Mouse (Mus musculus) intestine, postnatal 0 days (tissue): Measurements from ENCODE around the gene Btaf1. TPM values are rescaled to one million over a fixed set of nuclear protein-coding genes. Genes with fewer than 3 reads are reported as not detected.
A peak's percentile ranks its signal among the peaks of the same experiment; 100 is the strongest.

Source experiments
- ATAC-seq: fragments of 200-750 bp; cut with Nextera tagmentation; 2 replicates; pipeline ENCODE4 v1.8.0; 2017; ENCODE audit warnings: mild to moderate bottlenecking, moderate TSS enrichment, moderate library complexity
- H3K27ac ChIP-seq: fragments of 300-500 bp; sonication (generic); 2 replicates; pipeline ENCODE4 v1.5.1; 2014; ENCODE audit warnings: mild to moderate bottlenecking, low read depth, low read length, moderate library complexity
- H3K27me3 ChIP-seq: fragments of 300-500 bp; sonication (generic); replicated peaks from 2 replicates; pipeline ENCODE4 v1.6.1; 2014; ENCODE audit warnings: low read length, mixed read lengths; ENCODE audit not compliant: control insufficient read depth, insufficient read depth
- H3K36me3 ChIP-seq: fragments of 300-500 bp; sonication (generic); 2 replicates; pipeline ENCODE4 v1.6.1; 2014; ENCODE audit warnings: mild to moderate bottlenecking, moderate library complexity; ENCODE audit not compliant: control insufficient read depth, insufficient read depth
- H3K4me1 ChIP-seq: fragments of 300-500 bp; sonication (generic); replicated peaks from 2 replicates; pipeline ENCODE4 v1.6.1; 2014; ENCODE audit warnings: antibody characterized with exemption, low read length, mixed read lengths; ENCODE audit not compliant: control insufficient read depth, insufficient read depth
- H3K4me2 ChIP-seq: fragments of 300-500 bp; sonication (generic); replicated peaks from 2 replicates; pipeline ENCODE4 v1.6.1; 2014; ENCODE audit warnings: low read depth, mild to moderate bottlenecking, moderate library complexity
- H3K4me3 ChIP-seq: fragments of 300-500 bp; sonication (generic); 2 replicates; pipeline ENCODE4 v1.5.1; 2014; ENCODE audit warnings: low read depth, low read length
- H3K9ac ChIP-seq: fragments of 300-500 bp; sonication (generic); 2 replicates; pipeline ENCODE4 v1.6.1; 2014; ENCODE audit warnings: mild to moderate bottlenecking, low read depth, low read length
- H3K9me3 ChIP-seq: fragments of 300-500 bp; sonication (generic); 2 replicates; pipeline ENCODE4 v1.6.1; 2016; ENCODE audit warnings: mixed run types; ENCODE audit not compliant: control insufficient read depth
- CTCF ChIP-seq: sonication (generic); IDR thresholded peaks from 2 replicates; pipeline ENCODE4 v1.5.1; 2016; ENCODE audit warnings: low read depth, mild to moderate bottlenecking, control low read depth, antibody characterized with exemption, moderate library complexity
- WGBS: fragments of 180-500 bp; shearing (Covaris S2); extraction: QIAGEN DNeasy Blood & Tissue Kit; methylation state at CpG from one replicate; pipeline ENCODE4 v1.1.7; 2014; 5-methylcytosine and 5-hydroxymethylcytosine counted together
- polyA plus RNA-seq: library from polyadenylated mRNA; unstranded; fragments of >200 nt; fragmentation: Nextera tagmentation; extraction: Ambion mirVana; gene quantifications from 2 replicates; pipeline ENCODE4 v1.2.1, GENCODE M21; 2015

Btaf1 gene
- 3.0 and 3.4 TPM in 2 replicates for polyA plus RNA-seq

DNA sequence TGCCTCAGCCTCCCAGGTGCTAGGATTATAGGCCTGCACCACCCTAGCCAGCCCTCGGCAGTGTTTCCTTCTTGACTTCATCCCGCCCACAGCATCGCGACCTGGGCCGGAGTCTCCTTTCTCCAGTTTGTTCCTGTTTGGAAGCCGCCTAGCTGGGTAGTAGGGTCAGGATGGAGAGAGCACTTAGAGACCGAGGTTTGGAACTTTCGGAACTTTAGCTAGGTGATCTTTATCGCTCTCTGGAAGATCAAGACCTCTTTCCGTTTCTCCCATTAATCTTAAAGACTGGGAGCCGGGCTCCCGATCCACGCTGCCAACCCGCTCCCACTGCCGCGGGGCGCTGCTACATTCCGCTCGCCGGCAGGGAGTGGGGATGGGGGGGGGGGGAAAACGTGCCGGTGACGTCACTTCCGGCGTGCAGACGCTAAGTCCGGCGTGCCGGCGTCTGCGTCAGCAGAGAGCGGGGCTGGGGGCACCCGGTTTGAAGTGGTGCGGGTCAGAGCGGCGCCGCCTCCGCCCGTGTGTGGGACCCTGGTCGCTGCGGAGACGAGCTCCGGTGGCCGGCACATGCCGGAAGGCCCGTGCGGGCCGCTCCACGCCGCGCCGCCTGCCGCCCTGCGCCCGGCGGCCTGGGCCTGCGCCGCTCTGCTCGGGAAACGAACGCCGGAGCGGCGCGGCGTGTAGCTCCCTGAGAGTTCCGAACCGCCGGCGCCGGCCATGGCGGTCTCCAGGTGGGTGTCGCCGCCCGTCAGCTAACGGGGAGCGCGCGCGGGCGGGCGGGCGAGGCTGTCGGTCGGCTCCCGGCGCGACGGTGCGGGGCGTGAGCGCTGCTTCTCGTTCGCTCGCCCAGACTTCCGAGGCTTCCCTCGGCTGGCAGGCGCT, at the start of gene Btaf1:
Btaf1 (plus strand) TSS at position 409 of the 882 bp plus-strand sequence.
- peak; percentile 94 for ATAC-seq
- H3K9me3 ChIP-seq = no peaks in the 10 kb centered on the region
- no peak for TF ChIP-seq CTCF
- peak within 1 kb of the TSS; percentile 85 for H3K4me2 ChIP-seq
- no peaks in the 10 kb centered on the region for H3K36me3 ChIP-seq
- peak within 1 kb of the TSS; percentile 98 for H3K9ac ChIP-seq
- H3K27me3 ChIP-seq = no peaks in the 10 kb centered on the region
- H3K27ac ChIP-seq = peak within 1 kb of the TSS; percentile 98
- under 1% methylated on average over 90 of the region's 98 CpGs for WGBS
- H3K4me3 ChIP-seq = peak within 1 kb of the TSS; percentile 96
- 0 out of 2 replicates have a peak, but pooled peaks cover 3% of the 10 kb centered on the region for H3K4me1 ChIP-seq

DNA sequence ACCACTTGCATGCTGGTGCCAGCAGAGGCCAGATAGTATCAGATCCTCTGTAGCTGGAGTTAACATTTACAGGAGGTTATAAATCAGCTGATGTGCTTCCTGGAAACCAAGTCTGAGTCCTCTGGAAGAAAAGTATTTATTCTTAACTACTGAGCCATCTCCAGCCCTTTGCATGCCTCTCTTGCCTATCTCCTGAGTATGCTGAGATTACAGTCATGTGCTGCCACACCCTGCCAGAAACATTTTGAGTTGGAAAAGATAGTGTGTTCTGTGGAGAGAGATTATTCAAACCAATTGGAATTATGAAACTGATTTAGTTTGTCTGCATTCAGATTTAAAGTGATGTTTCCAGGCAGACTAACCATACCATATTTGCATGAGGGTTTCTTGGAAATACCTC, 48.5 kb upstream of the Btaf1 start:
- no peak overlapping the region for H3K4me2 ChIP-seq
- H3K4me3 ChIP-seq = no peak overlapping the region
- H3K27me3 ChIP-seq = no peaks in the 10 kb centered on the region
- H3K4me1 ChIP-seq = no peaks in the 10 kb centered on the region
- no peak overlapping the region for H3K27ac ChIP-seq
- no peaks in the 10 kb centered on the region for H3K9me3 ChIP-seq
- H3K9ac ChIP-seq = no peak overlapping the region
- peaks cover 74% of the 10 kb centered on the region for H3K36me3 ChIP-seq
- no peak for TF ChIP-seq CTCF
- no peak for ATAC-seq

DNA sequence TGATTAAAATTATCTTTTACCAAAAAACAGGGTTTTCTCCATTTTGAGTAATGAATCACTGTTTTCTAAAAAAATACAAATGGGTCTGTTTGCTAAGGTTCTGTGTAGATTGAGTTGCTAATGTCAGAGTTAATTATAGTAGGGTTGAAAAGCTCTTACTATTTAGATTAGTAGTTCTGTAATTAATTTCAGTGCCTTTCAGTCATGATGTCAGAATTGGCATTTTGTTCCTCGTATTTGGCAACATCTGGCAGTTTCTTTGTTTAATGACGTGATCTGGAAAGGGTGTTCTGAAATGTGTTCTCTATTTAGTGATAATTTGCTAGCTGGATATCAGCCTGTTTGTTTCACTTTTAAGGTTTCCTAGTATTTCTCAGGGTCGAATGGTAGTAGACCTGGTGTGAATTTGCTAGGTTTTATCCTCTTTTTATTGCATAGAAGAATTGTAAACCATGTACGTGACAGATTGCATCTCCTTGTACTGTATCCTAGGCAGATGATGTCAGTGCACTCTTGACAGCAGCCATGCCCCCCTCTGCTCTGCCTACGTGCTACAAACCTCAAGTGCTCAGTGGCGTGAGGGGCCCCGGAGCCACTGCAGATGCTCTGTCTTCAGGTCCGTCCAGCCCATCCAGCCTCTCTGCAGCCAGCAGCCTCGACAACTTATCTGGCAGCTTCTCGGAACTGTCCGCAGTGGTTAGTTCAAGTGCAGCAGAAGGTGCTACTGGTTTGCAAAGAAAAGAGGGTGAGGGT, 47.0 kb upstream of the Btaf1 start:
- ATAC-seq = no peak
- WGBS = 83% methylated on average over 11 of the region's 11 CpGs

DNA sequence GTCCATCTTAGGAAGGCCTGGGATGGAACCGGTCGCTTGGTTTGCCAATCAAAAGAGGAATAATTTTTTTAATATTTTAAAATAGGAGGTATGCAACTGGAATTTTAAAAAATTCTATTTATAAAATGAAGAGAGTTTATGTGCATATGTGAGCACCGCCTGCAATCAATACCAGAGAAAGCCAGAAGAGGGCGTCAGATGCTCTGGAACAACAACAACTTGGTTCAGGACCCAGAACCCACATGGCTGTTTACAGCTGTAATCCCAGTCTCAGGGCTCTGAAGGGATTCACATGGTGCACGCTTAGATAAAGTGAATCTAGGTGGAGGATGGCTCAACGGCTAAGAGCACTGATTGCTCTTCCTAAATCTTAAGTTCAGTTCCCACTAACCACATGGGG, 42.8 kb upstream of the Btaf1 start:
- ATAC-seq = no peak
- Histone ChIP-seq H3K4me2 (no peak overlapping the region), H3K27me3 (no peaks in the 10 kb centered on the region), H3K4me3 (no peak overlapping the region), H3K9me3 (no peaks in the 10 kb centered on the region), H3K36me3 (peaks cover 85% of the 10 kb centered on the region), H3K4me1 (no peaks in the 10 kb centered on the region), H3K27ac (no peak overlapping the region), H3K9ac (no peak overlapping the region)
- 81% methylated on average over 6 of the region's 6 CpGs for WGBS
- peak; percentile 57 for TF ChIP-seq CTCF

More for the DNA sequence above, 47.0 kb upstream of the Btaf1 start:
- Histone ChIP-seq H3K4me3 (no peak overlapping the region), H3K27ac (no peak overlapping the region), H3K27me3 (no peaks in the 10 kb centered on the region), H3K4me2 (no peak overlapping the region), H3K36me3 (peaks cover 76% of the 10 kb centered on the region), H3K4me1 (no peaks in the 10 kb centered on the region), H3K9ac (no peak overlapping the region), H3K9me3 (no peaks in the 10 kb centered on the region)
- TF ChIP-seq CTCF = no peak

DNA sequence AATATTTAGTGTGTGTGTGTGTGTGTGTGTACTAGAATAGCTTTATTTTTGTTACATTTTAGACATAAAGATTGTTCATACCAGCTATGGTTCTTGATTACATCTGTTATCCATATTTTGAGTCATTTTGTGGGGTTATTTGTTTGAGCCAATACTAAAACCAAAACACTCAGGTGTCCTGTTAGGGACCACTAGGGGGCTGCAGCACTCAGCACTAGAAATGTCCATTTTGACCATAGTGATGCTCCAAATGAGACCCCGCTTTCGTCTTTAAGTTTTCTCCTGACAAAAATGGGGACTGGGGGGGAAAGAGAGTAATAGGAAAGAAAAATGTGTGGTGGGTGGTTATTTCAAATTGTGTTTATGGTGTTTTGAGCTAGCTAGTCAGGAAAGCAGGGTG, 39.6 kb upstream of the Btaf1 start:
- Histone ChIP-seq H3K9ac (no peak overlapping the region), H3K4me3 (no peak overlapping the region), H3K27ac (no peak overlapping the region), H3K36me3 (peaks cover 89% of the 10 kb centered on the region), H3K9me3 (no peaks in the 10 kb centered on the region), H3K4me1 (no peaks in the 10 kb centered on the region), H3K4me2 (no peak overlapping the region), H3K27me3 (no peaks in the 10 kb centered on the region)
- no peak for ATAC-seq
- TF ChIP-seq CTCF = peak; percentile 62
- WGBS = 83% methylated on average over 2 of the region's 2 CpGs

DNA sequence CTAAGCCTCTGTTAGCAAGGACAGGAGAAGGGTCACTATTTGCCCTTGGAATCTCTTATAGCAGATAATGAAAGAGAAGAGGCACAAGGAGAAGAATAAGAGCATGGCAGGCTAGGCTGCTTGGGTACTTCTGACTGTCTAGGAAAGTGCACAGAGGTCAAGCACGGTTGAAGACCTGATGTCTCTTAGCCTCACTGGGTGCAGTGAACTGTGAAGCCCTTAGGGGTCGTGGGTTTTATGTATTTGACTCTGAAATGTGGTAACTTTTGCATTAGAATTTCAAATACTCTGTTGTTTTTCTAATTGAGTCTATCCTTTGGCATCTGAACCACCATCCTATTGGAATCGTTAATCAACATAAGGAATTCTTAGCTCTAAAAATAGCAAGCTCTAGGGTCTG, 38.2 kb upstream of the Btaf1 start:
- Histone ChIP-seq H3K4me2 (no peak overlapping the region), H3K27me3 (no peaks in the 10 kb centered on the region), H3K27ac (no peak overlapping the region), H3K9ac (no peak overlapping the region), H3K4me3 (no peak overlapping the region), H3K36me3 (peaks cover 84% of the 10 kb centered on the region), H3K9me3 (no peaks in the 10 kb centered on the region), H3K4me1 (no peaks in the 10 kb centered on the region)
- no peak for ATAC-seq
- no peak for TF ChIP-seq CTCF
- WGBS = 80% methylated on average over 3 of the region's 3 CpGs
